Mouse (Mus musculus) lung, postnatal 0 days (tissue): ENCODE data around the gene Rbp4.

Experiments used
- CTCF ChIP-seq: IDR thresholded peaks from 2 replicates; pipeline ENCODE4 v1.5.1; 2016; ENCODE audit warnings: antibody characterized with exemption, mild to moderate bottlenecking
- EP300 ChIP-seq: IDR thresholded peaks from 2 replicates; pipeline ENCODE4 v1.6.1; 2016; ENCODE audit warnings: antibody characterized with exemption, mild to moderate bottlenecking, control low read depth

DNA sequence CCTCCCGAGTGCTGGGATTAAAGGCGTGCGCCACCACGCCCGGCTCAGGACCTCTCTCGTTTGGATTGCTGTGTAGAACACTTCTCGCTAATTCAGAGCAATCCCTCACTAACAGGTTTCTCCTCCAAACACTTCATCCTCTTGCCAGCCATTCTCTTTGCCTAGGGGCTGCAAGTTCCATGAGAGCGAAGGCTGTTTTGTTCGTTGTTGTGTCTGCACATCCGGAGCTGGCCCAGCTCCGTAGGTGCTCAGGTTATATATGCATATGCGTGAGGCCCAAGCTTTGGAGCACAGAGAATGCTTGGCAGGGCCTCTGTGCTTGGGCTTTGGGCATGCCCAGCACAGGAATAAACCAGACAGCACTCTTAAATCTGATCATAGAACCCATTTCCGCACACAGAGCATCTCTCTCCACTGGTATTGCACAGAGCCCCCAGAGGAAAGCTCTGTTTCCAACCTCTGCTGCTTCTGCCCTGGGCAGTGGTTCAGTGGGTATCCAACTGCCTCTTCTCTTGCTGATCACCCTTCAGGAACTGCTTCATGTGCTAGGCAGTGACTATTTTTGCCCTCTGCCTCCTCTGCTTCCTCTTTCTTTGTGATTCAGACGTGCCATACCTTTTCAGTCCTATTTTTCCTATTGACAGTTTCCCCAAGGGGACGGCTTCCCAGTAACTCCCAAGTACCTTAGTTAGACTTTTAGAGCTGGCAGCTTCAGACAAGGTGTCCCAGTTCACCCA is 15.4 kb downstream of the Rbp4 start:
- TF ChIP-seq CTCF (no peak), EP300 (no peak)
